Comparison of ENCODE assay signal across 8 mouse cellular contexts in the genomic region with DNA sequence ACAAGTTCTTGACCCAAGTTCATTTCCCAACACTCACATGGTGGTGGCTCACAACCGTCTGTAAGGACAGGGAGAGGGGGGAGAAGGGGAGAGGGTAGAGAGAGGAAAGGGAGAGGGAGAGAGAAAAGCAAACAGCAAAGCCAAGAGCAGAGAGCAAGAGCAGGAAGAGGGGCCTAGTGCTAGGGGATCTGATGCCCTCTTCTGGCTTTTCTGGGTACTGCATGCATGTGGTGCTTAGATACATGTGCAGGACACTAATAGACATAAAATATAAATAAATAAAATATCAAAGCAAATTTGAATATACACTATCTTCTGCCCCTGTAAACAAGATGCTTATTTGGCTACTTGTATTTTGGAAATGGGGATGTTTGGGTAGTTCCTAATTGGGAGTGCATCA.
DNase-seq lines count a peak whose midpoint lies in the region; ATAC-seq lines count a peak whose summit lies in the region.

No protein-coding gene starts in this region.

- H3K27ac ChIP-seq in kidney, embryonic 14.5 days (ENCODE audit: low read depth, low read length): no peak overlapping the region
- H3K27ac ChIP-seq in limb, embryonic 10.5 days: no peak overlapping the region

- no peaks in the 10 kb centered on the region for H3K9me3 ChIP-seq in kidney, embryonic 14.5 days (ENCODE audit: control insufficient read depth, low read length)
- no peaks in the 10 kb centered on the region for H3K9me3 ChIP-seq in limb, embryonic 10.5 days (replicated peaks)

- H3K9ac ChIP-seq in kidney, embryonic 14.5 days (ENCODE audit: low read depth, low read length): no peak overlapping the region

- 52% methylated on average over 1 of the region's 1 CpGs for WGBS in kidney, embryonic 14.5 days
- 14% methylated on average over 1 of the region's 1 CpGs for WGBS in limb, embryonic 10.5 days

- H3K36me3 ChIP-seq in kidney, embryonic 14.5 days (ENCODE audit: control insufficient read depth, insufficient read depth, low read length): no peaks in the 10 kb centered on the region
- H3K36me3 ChIP-seq in limb, embryonic 10.5 days: no peaks in the 10 kb centered on the region

- ATAC-seq in kidney, embryonic 14.5 days (ENCODE audit: low FRiP score, low TSS enrichment): no peak

- no peak overlapping the region for H3K4me2 ChIP-seq in kidney, embryonic 14.5 days (replicated peaks; ENCODE audit: low read depth, low read length)

- peak; percentile 48 for DNase-seq in kidney, adult 18-20 months
- peak; percentile 6 for DNase-seq in MN1 (ENCODE audit: low spot score)
- peak; percentile 2 for DNase-seq in c-Kit-negative CD71-positive TER-119-positive erythroid progenitor cells, embryonic 14.5 days (ENCODE audit: low read depth, low spot score)
- DNase-seq in gastrocnemius, postnatal 14 days: peak; percentile 17
- peak; percentile 53 for DNase-seq in limb, embryonic 10.5 days (ENCODE audit: low spot score)
- peak; percentile 32 for DNase-seq in right cerebral cortex, postnatal 14 days
- no peak for DNase-seq in yolk sac, embryonic 10.5 days (ENCODE audit: low spot score)

- no peaks in the 10 kb centered on the region for H3K4me1 ChIP-seq in kidney, embryonic 14.5 days (ENCODE audit: control insufficient read depth, insufficient read depth, low read length)
- no peaks in the 10 kb centered on the region for H3K4me1 ChIP-seq in limb, embryonic 10.5 days

- no peaks in the 10 kb centered on the region; the same call in 1 of the 2 replicates for H3K27me3 ChIP-seq in kidney, embryonic 14.5 days (ENCODE audit: control insufficient read depth, insufficient read depth, low read length)
- peaks cover 69% of the 10 kb centered on the region for H3K27me3 ChIP-seq in limb, embryonic 10.5 days (ENCODE audit: low read depth, poor library complexity, severe bottlenecking)

- H3K4me3 ChIP-seq in kidney, embryonic 14.5 days (ENCODE audit: low read length): no peak overlapping the region
- H3K4me3 ChIP-seq in limb, embryonic 10.5 days: no peak overlapping the region

- intact Hi-C loops in gastrocnemius, postnatal 14 days (cut with DNase I; ENCODE audit: low total_unique reads): loop anchor here (10.0 kb wide), 1 partner anchor 735 kb away; no protein-coding TSS in a partner anchor
